Mouse (Mus musculus) stomach, postnatal 0 days (tissue): ENCODE results near the gene Sat2.

Source experiments
- CTCF ChIP-seq: IDR thresholded peaks from 2 replicates; pipeline ENCODE4 v1.5.1; 2016; ENCODE audit warnings: antibody characterized with exemption, low read depth, mild to moderate bottlenecking, moderate library complexity
- EP300 ChIP-seq: optimal IDR thresholded peaks from 2 replicates; pipeline ENCODE3; 2016; ENCODE audit warnings: antibody characterized with exemption

DNA sequence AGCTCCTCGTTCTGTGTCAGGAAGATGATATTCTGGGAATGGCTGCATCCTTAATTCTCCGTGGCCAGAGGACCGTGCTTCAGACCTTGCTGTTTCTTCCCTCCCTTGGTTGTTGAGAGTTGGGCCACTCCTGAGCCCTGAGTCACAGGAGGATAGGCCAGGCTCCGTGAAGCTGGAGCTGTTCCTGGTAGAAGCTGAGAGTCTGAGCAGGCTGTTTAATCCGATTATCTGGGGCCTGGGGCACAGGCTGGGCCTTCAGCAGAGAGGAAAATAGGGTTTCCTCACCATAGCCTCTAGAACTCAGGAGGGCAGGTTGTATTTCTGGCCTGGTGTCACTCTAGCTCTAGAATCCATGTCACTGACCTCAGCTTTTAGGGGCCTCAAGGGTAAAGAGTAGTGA is 31.6 kb downstream of the Sat2 start:
- TF ChIP-seq CTCF (no peak), EP300 (no peak)
